In genomic region chr3:124587534-124587933, GRCm38 (mm10) we compare ENCODE assay signal across 10 mouse cellular contexts. TPM values are rescaled to one million over a fixed set of nuclear protein-coding genes. Genes with fewer than 3 reads are reported as not detected.
A peak's percentile ranks its signal among the peaks of the same experiment; 100 is the strongest.
DNase-seq lines count a peak whose midpoint lies in the region; ATAC-seq lines count a peak whose summit lies in the region.
"Had no signal": no experiment of that assay in that cellular context is flagged by ENCODE, and none has a peak within 500 bp of the region (broad histone marks: within the 10 kb centered on the region; RNA-seq: fewer than 3 reads in every experiment).

No protein-coding gene starts in this region.

- no peak overlapping the region for H3K9ac ChIP-seq in midbrain, embryonic 15.5 days

- H3K9me3 ChIP-seq in midbrain, embryonic 15.5 days = no peaks in the 10 kb centered on the region

- no peaks in the 10 kb centered on the region for H3K27me3 ChIP-seq in midbrain, embryonic 15.5 days (replicated peaks)

- intact Hi-C loops in left cerebral cortex, postnatal 25 days (cut with DNase I) = loop anchor here (2.0 to 10.0 kb wide), 3 partner anchors 241 to 1071 kb away; no protein-coding TSS in a partner anchor

- peak; percentile 72; the same call in 1 of the 2 replicates for ATAC-seq in midbrain, embryonic 15.5 days (replicated peaks)

- H3K4me2 ChIP-seq in midbrain, embryonic 15.5 days = no peak overlapping the region

- H3K4me1 ChIP-seq in midbrain, embryonic 15.5 days = no peaks in the 10 kb centered on the region

- H3K36me3 ChIP-seq in midbrain, embryonic 15.5 days (replicated peaks) = no peaks in the 10 kb centered on the region

- WGBS in midbrain, embryonic 15.5 days = 13% methylated on average over 3 of the region's 3 CpGs

- no peak overlapping the region for H3K4me3 ChIP-seq in midbrain, embryonic 15.5 days

- DNase-seq in cerebellum, adult 8-10 months = peak; percentile 4
- DNase-seq in cerebellum, postnatal 36 days = no peak
- DNase-seq in left cerebral cortex, postnatal 25 days (ENCODE audit: low spot score in 2 of 2) = peak; percentile 5 to 41
- no peak for DNase-seq in left cerebral cortex, adult 8-10 months (ENCODE audit: low spot score in 2 of 2)
- peak; percentile 69 for DNase-seq in embryo, embryonic 10 days (ENCODE audit: low spot score)
- DNase-seq in spleen, adult 18-20 months = no peak
- DNase-seq in thymus, postnatal 14 days = no peak

- H3K27ac ChIP-seq in midbrain, embryonic 15.5 days = no peak overlapping the region

RNA-seq across cellular contexts. Expression of gene 1700003H04Rik, which starts 6.6 kb away (rescaled TPM):
- not detected for total RNA-seq in left cerebral cortex, postnatal 25 days (2021)
- total RNA-seq in left cerebral cortex, adult 8-10 months (2022) = not detected
- not detected in 2 replicates for polyA plus RNA-seq in midbrain, embryonic 15.5 days (2015; fragmentation: Nextera tagmentation; extraction: Ambion mirVana)
- polyA plus RNA-seq: large intestine, adult 2 months; stomach, embryonic 16.5 days had no signal

Comparison
In these comparisons a context has a peak if more than half of its experiments do, and no peak if none do; other contexts are left out.
1. DNase-seq: peak in cerebellum, adult 8-10 months (single experiment), left cerebral cortex, postnatal 25 days (2 of 2) and embryo, embryonic 10 days (single experiment); none in cerebellum, postnatal 36 days (0 of 2), left cerebral cortex, adult 8-10 months (0 of 2), spleen, adult 18-20 months (0 of 2) and thymus, postnatal 14 days (single experiment).